Mouse (Mus musculus) limb, embryonic 10.5 days (tissue): ENCODE results near the gene Traf5. TPM values are rescaled to one million over a fixed set of nuclear protein-coding genes. Genes with fewer than 3 reads are reported as not detected.

Source experiments
- DNase-seq: peaks from one replicate; pipeline ENCODE4 v3.0.0-alpha.2; 2017; ENCODE audit warnings: low spot score
- H3K27ac ChIP-seq: fragments of 300-500 bp; sonication (generic); 2 replicates; pipeline ENCODE4 v1.5.1; 2016; ENCODE audit warnings: mild to moderate bottlenecking
- H3K27me3 ChIP-seq: fragments of 300-500 bp; sonication (generic); 2 replicates; pipeline ENCODE4 v1.6.1; 2016; ENCODE audit warnings: low read depth, mild to moderate bottlenecking; ENCODE audit not compliant: poor library complexity, severe bottlenecking
- H3K36me3 ChIP-seq: fragments of 300-500 bp; sonication (generic); 2 replicates; pipeline ENCODE4 v1.6.1; 2016; ENCODE audit warnings: mild to moderate bottlenecking, moderate library complexity
- H3K4me1 ChIP-seq: fragments of 300-500 bp; sonication (generic); 2 replicates; pipeline ENCODE4 v1.6.1; 2016
- H3K4me3 ChIP-seq: fragments of 300-500 bp; sonication (generic); 2 replicates; pipeline ENCODE4 v1.5.1; 2016; ENCODE audit warnings: mild to moderate bottlenecking, moderate library complexity
- H3K9me3 ChIP-seq: fragments of 300-500 bp; sonication (generic); replicated peaks from 2 replicates; pipeline ENCODE4 v1.6.1; 2016; ENCODE audit warnings: mild to moderate bottlenecking
- WGBS: fragments of 180-500 bp; shearing (Covaris S2); methylation state at CpG from one replicate; pipeline ENCODE4 v1.1.7; 2016; 5-methylcytosine and 5-hydroxymethylcytosine counted together
- polyA plus RNA-seq: library from polyadenylated mRNA; unstranded; fragments of >200 nt; fragmentation: Nextera tagmentation; extraction: Ambion mirVana; gene quantifications from 2 replicates; pipeline ENCODE4 v1.2.1, GENCODE M21; 2016

Gene Traf5
- polyA plus RNA-seq, 1 experiment from 2014 or later: 4.3 TPM

- no peak for DNase-seq
- 93% methylated on average over 8 of the region's 8 CpGs for WGBS
Observed at GRCm38 (mm10) chr1:191996621-191997185, 95.7 kb downstream of the Traf5 start.

GRCm38 (mm10) chr1:191995916-191996315 lies 96.4 kb downstream of the Traf5 start:
- WGBS: 89% methylated on average over 7 of the region's 7 CpGs
- DNase-seq: no peak
- H3K4me1 ChIP-seq: no peaks in the 10 kb centered on the region
- H3K27me3 ChIP-seq: no peaks in the 10 kb centered on the region
- H3K9me3 ChIP-seq: no peaks in the 10 kb centered on the region
- no peak overlapping the region for H3K27ac ChIP-seq
- H3K4me3 ChIP-seq: no peak overlapping the region
- H3K36me3 ChIP-seq: peaks cover 3% of the 10 kb centered on the region; the same call in 1 of the 2 replicates

More at GRCm38 (mm10) chr1:191996621-191997185, 95.7 kb downstream of the Traf5 start:
- Histone ChIP-seq H3K9me3 (no peaks in the 10 kb centered on the region), H3K4me1 (no peaks in the 10 kb centered on the region), H3K4me3 (no peak overlapping the region), H3K27ac (no peak overlapping the region), H3K36me3 (peaks cover 3% of the 10 kb centered on the region; the same call in 1 of the 2 replicates), H3K27me3 (no peaks in the 10 kb centered on the region)

GRCm38 (mm10) chr1:191995488-191995887 lies 96.9 kb downstream of the Traf5 start:
- no peak overlapping the region for H3K4me3 ChIP-seq
- peak; percentile 80 for DNase-seq
- peaks cover 3% of the 10 kb centered on the region; the same call in 1 of the 2 replicates for H3K36me3 ChIP-seq
- 54% methylated on average over 4 of the region's 4 CpGs for WGBS
- no peak overlapping the region for H3K27ac ChIP-seq
- H3K9me3 ChIP-seq: no peaks in the 10 kb centered on the region
- no peaks in the 10 kb centered on the region for H3K27me3 ChIP-seq
- H3K4me1 ChIP-seq: no peaks in the 10 kb centered on the region

GRCm38 (mm10) chr1:191994476-191994875 lies 97.9 kb downstream of the Traf5 start:
- 81% methylated on average over 5 of the region's 5 CpGs for WGBS
- Histone ChIP-seq H3K36me3 (peaks cover 3% of the 10 kb centered on the region; the same call in 1 of the 2 replicates), H3K27ac (no peak overlapping the region; the same call in 1 of the 2 replicates), H3K9me3 (no peaks in the 10 kb centered on the region), H3K27me3 (no peaks in the 10 kb centered on the region), H3K4me1 (no peaks in the 10 kb centered on the region), H3K4me3 (no peak overlapping the region)
- no peak for DNase-seq

- Histone ChIP-seq H3K4me3 (no peak overlapping the region), H3K27ac (no peak overlapping the region), H3K36me3 (no peaks in the 10 kb centered on the region), H3K27me3 (no peaks in the 10 kb centered on the region), H3K4me1 (no peaks in the 10 kb centered on the region), H3K9me3 (no peaks in the 10 kb centered on the region)
- WGBS: 79% methylated on average over 7 of the region's 7 CpGs
- DNase-seq: no peak
Observed at GRCm38 (mm10) chr1:191992040-191992780, 100.1 kb downstream of the Traf5 start.

GRCm38 (mm10) chr1:191989994-191990393 lies 102.4 kb downstream of the Traf5 start:
- under 1% methylated on average over 22 of the region's 22 CpGs for WGBS
- Histone ChIP-seq H3K4me3 (peak overlapping the region; percentile 66), H3K27ac (peak overlapping the region; percentile 91), H3K27me3 (peaks cover 14% of the 10 kb centered on the region), H3K4me1 (no peaks in the 10 kb centered on the region), H3K36me3 (no peaks in the 10 kb centered on the region), H3K9me3 (no peaks in the 10 kb centered on the region)
- peak; percentile 95 for DNase-seq

GRCm38 (mm10) chr1:191989060-191989459 lies 103.3 kb downstream of the Traf5 start:
- 87% methylated on average over 5 of the region's 5 CpGs for WGBS
- Histone ChIP-seq H3K27me3 (peaks cover 23% of the 10 kb centered on the region), H3K36me3 (no peaks in the 10 kb centered on the region), H3K9me3 (no peaks in the 10 kb centered on the region), H3K4me3 (peak overlapping the region; percentile 66; the same call in 1 of the 2 replicates), H3K27ac (no peak overlapping the region), H3K4me1 (no peaks in the 10 kb centered on the region)
- DNase-seq: no peak

GRCm38 (mm10) chr1:191988646-191989045 lies 103.7 kb downstream of the Traf5 start:
- Histone ChIP-seq H3K27me3 (peaks cover 23% of the 10 kb centered on the region), H3K4me3 (no peak overlapping the region), H3K9me3 (no peaks in the 10 kb centered on the region), H3K4me1 (no peaks in the 10 kb centered on the region), H3K36me3 (no peaks in the 10 kb centered on the region), H3K27ac (no peak overlapping the region)
- DNase-seq: no peak
- WGBS: 96% methylated on average over 3 of the region's 3 CpGs

GRCm38 (mm10) chr1:191987481-191987769 lies 104.9 kb downstream of the Traf5 start:
- no peak overlapping the region for H3K27ac ChIP-seq
- no peaks in the 10 kb centered on the region for H3K4me1 ChIP-seq
- 55% methylated on average over 5 of the region's 5 CpGs for WGBS
- H3K27me3 ChIP-seq: peaks cover 23% of the 10 kb centered on the region
- no peak overlapping the region for H3K4me3 ChIP-seq
- no peaks in the 10 kb centered on the region for H3K9me3 ChIP-seq
- DNase-seq: no peak
- H3K36me3 ChIP-seq: no peaks in the 10 kb centered on the region

- Histone ChIP-seq H3K4me3 (no peak overlapping the region), H3K9me3 (no peaks in the 10 kb centered on the region), H3K27ac (no peak overlapping the region), H3K27me3 (peaks cover 23% of the 10 kb centered on the region), H3K4me1 (peaks cover under 1% of the 10 kb centered on the region), H3K36me3 (no peaks in the 10 kb centered on the region)
- no peak for DNase-seq
- 82% methylated on average over 8 of the region's 8 CpGs for WGBS
Observed at GRCm38 (mm10) chr1:191986674-191987480, 105.5 kb downstream of the Traf5 start.

GRCm38 (mm10) chr1:191981426-191982102 lies 110.8 kb downstream of the Traf5 start:
- Histone ChIP-seq H3K27ac (peak overlapping the region; percentile 58; the same call in 1 of the 2 replicates), H3K36me3 (no peaks in the 10 kb centered on the region), H3K9me3 (no peaks in the 10 kb centered on the region), H3K4me3 (no peak overlapping the region), H3K4me1 (peaks cover 16% of the 10 kb centered on the region), H3K27me3 (peaks cover 23% of the 10 kb centered on the region)
- 51% methylated on average over 6 of the region's 6 CpGs for WGBS
- no peak for DNase-seq

- H3K36me3 ChIP-seq: no peaks in the 10 kb centered on the region
- no peak within 1 kb of the TSS for H3K27ac ChIP-seq
- no peak within 1 kb of the TSS for H3K4me3 ChIP-seq
- peaks cover 16% of the 10 kb centered on the region for H3K4me1 ChIP-seq
- no peaks in the 10 kb centered on the region for H3K27me3 ChIP-seq
- no peak for DNase-seq
- 49% methylated on average over 5 of the region's 5 CpGs for WGBS
- H3K9me3 ChIP-seq: no peaks in the 10 kb centered on the region
Observed at GRCm38 (mm10) chr1:191977187-191977586, 115.2 kb downstream of the Traf5 start, which contains the start of gene Rd3. Rd3 (plus strand) TSS chr1:191977370.
